Mouse (Mus musculus) retina, adult 2 months (tissue): ENCODE data around the gene Mmp17.

Experiments used
- DNase-seq: peaks from one replicate; pipeline ENCODE4 v3.0.0-alpha.2; 2012; ENCODE audit warnings: low read depth, low spot score

Mmp17 gene

DNA sequence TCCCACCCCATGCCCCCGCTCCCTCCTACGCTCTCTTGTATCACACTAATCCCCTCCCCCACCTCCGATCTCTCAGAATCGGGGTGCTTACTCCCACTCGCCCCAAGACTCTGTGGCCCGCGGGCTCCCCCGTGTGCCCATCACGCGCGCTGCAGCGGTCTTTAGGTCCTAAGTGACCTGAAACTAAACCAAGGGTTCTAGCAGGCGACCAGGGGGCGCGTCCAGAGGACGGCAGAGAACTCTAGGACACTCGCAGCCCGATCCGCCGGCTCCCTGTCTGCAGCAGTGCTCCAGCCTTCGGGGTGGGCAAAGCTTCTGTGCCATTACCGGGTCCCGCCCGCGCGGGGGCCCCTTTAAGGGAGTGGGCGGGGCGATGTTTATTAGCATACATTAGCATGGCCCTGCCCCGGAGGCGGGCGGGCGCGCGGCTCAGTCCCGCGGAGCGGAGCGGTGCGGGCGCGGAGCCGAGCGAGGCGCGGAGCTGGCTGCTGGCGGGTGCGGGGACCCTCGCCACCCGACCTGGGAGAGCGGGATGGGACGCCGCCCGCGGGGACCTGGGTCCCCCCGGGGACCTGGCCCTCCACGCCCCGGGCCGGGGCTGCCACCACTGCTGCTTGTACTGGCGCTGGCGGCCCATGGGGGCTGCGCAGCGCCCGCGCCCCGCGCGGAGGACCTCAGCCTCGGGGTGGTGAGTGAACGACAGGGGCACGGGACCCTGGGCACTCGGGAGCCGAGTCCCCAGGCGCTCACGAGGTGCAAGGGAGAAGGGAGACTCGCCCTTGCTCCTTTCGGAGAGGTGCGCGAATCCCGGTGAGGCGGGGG, at the start of gene Mmp17:
TSS of gene Mmp17 (plus strand) at position 409 of the 822 bp plus-strand sequence.
- DNase-seq, result peak; percentile 71

DNA sequence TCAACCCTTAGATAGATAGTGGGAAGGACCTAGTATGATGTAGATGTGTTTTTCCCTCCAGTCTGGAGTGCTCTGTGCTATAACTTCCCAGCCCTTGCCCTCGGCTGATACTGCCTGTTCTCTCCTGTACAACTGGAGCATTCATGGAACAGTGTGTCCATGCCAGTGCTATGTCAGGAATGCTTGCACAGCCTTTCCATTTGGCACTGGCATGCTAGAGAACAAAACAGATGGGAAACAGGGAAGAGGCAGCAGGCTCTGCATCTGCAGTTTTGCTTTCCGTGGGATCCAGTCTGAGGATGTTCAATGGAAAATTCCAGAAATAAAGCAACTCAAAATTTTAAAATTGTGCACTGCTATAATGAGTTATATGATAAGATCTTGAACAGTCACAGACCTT, 49.5 kb upstream of the Mmp17 start:
- DNase-seq, result no peak

DNA sequence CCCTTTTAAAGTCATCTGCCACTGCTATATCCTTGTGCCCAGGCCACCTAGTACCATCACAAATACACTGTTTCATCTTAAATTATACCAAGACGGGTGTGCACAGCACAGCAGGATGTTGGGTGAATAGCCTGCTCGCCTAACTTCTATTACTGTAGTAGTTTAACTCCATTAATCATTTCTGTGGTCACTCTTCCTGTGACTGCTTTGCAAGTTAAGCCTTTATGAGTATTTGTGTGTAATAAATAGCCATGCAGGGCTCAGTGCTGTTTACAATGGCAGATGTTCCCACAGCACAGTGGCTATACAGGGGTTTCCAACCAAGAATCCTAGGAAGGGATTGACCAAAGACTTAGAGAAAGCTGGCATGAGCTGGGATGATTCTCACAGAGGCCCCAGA, 48.9 kb upstream of the Mmp17 start:
- no peak for DNase-seq

DNA sequence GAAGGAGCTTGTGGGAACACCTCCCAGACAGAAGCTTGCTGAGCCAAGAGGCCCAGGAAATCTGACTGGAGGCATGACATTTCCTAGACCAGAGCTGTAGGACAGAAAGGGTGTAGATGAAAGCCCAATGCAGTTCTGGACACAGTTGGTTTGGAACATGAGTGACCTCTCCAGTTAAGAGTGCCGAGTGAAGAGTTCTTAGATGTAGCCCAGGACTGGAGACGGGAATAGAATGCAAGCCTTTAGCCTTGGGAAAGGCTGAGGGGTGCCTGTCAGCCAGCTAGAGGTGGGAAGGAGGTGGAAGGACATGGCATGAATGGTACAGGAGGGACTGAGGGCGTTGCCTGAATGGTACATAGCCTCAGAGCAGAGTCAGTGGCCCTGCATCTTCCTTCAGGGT, 48.5 kb upstream of the Mmp17 start:
- no peak for DNase-seq

GRCm38 (mm10) chr5:129538826-129539225, 45.1 kb upstream of the Mmp17 start:
- no peak for DNase-seq

DNA sequence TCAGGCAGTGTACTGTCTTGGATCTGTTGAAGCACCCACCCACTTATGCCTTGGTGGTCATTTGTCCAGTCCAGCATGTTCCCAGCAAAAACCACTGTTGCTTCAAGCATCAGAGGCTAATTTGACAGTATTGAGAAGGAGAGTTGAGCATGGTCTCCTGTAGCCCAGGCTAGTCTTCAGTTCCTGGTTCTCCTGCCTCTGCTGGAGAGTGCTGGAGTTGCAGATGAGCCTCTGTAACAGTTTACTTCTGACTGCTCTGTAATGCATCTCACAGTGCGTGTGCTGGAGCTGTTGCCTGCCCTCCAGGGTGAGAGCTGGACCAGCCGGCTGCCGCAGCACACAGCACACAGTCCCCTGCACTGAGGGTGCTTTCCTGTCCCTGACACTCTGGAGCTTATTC, 41.7 kb upstream of the Mmp17 start:
- DNase-seq, result no peak

DNA sequence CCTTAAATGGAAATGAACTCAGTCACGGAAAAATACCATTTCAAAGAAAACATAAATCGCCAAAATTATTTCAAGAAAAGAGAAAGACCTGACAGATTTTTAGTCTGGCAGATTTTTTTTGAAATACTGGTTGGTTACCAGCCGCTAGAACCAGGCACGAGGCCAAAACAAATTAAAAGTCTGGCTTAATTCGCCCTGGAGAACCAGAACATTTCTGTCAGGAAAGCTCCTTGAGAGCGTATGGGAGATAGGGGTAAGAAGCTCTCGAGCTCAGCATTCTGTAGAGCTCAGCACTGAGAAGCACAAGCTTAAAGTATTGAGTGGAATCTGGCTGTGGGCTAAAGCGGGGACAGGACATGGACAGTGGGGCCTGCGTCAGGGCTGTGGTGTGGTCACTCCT, 38.2 kb upstream of the Mmp17 start:
- DNase-seq, result no peak

GRCm38 (mm10) chr5:129549716-129550115, 34.3 kb upstream of the Mmp17 start:
- no peak for DNase-seq

DNA sequence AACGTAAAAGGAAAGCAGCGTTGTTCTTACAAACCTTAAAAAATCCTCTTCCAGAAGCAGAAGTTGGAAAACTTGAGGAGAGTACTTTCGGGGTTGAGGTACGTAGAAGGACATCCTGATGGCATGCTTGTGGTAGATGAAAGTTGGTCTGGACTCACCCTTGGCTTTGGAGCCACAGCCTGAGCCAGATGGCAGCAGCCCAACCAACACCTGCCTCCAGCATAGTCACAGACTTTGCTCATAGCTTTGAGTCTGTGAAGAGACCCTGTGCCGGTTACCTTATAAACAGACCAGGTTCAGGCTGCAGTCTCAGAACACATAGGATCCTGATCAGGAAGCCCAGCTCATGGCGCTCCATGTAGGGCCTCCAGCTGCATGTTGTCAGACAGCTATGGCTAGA, 33.2 kb upstream of the Mmp17 start:
- DNase-seq, result no peak

DNA sequence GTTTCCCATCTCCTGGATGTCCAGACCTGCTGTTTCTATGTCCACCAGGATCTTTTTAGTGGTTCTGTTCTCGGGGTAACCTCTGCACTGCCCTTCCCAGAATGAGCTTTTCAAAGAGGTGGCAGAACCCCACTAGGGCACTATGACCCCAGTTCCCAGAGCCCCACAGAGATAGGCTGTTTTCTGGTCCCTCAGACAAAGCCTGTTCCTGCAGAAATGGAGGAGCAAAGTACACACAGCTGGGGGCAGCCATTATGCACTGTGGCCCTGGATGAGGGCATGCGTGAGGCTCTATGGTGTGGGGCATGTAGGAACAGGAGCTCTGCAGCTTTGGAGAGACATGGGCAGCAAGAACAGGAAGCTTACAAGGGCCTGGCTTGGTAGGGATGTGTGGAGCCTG, 32.0 kb upstream of the Mmp17 start:
- DNase-seq, result no peak

- no peak for DNase-seq
Measured at GRCm38 (mm10) chr5:129553642-129554041, 30.3 kb upstream of the Mmp17 start.

DNA sequence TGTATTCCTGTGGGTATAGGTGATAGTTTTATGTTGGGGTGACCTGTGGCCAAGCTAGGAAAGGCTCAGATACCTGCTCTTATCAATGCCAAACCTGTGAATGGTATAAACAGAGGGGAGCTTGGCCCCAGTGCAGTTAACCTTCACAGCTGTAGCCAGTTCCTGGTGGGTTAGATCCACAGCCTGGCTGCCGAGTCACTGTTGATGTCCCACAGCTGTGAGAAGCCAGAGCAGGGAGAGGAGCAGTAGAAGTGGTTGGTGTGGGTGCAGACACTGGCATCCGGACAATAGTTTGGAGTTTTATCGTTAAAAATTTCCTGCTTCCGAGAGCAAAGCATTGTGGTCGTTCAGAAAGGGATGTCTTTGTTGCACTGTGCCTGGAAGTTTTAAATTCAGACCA, 25.4 kb upstream of the Mmp17 start:
- no peak for DNase-seq

GRCm38 (mm10) chr5:129559283-129559682, 24.7 kb upstream of the Mmp17 start:
- no peak for DNase-seq

DNA sequence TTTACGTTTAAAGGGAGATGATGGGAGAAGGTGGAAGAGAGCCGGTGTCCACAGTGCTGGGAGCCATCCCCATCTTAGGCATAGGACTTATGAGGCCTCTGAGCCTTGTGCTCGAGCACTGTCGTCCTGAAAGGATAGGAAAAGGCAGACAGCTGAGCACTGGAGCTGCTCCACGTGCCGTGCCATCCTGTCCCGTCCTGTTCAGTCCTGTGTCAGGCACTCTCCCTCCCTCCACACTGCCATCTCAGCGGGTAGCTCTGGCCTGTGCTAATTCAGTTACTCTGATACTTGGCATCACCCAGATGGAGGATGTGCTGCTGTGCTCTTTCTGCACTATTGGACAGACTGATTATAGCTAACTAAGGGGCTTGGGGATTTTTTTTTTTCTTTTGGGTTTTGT, 21.6 kb upstream of the Mmp17 start:
- no peak for DNase-seq

DNA sequence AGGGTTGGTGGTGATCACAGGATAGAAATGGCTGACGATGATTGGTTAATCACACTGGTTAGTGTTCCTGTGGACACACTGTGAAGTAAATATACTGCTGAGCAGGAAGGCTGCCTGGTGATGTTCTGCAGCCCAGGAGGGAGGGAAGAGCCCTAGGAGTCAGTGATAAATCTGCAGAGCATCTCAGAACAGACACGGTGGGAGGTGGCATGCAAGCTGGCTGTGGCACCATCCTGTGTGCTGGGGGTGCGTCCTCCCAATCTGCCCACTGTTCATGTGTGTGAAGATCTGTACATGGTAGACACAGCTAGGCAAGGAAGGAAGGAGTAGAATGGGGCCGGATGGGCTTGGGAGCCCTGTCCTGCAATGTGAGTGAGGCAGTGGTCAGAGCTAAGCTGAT, 15.4 kb upstream of the Mmp17 start:
- no peak for DNase-seq

DNA sequence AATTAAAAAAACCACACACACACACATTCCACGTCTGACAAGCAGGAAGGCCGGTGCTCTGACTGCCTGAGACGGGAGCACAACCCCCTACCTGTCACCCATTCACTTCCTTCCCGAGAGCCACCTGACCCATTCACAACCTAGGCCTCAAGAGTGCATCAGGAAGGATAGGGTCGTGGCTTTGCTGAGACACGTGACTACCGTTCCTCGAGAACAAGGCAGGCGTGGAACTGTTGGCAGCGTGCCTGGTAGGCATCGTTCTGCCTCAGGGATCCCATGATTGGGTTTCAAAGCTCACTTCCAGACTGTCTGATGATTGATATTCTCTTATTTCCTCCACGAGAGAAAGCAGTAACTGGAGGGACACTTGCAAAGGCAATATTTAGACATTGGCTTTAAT, 5.8 kb upstream of the Mmp17 start:
- no peak for DNase-seq

- no peak for DNase-seq
Measured at GRCm38 (mm10) chr5:129580046-129580445, 3.9 kb upstream of the Mmp17 start.

DNA sequence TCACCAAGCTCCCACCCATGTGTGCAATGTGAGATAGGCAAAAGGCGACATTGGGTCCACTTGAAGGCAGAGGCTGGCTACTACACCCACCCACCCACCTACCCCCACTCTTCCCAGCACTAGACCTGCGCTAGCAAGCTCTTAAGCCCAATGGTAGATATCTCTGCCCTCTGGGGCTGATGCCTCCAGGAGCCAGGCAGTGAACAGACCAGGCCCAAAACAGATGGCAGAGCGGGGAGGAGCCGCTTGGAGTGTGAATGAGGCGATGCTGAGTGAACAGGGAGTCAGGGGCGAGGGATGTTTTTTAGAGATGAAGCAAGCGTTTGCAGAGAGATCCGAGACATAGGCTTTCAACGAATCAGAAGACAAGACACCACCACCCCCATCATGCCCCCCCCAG, 3.4 kb upstream of the Mmp17 start:
- DNase-seq, result no peak

DNA sequence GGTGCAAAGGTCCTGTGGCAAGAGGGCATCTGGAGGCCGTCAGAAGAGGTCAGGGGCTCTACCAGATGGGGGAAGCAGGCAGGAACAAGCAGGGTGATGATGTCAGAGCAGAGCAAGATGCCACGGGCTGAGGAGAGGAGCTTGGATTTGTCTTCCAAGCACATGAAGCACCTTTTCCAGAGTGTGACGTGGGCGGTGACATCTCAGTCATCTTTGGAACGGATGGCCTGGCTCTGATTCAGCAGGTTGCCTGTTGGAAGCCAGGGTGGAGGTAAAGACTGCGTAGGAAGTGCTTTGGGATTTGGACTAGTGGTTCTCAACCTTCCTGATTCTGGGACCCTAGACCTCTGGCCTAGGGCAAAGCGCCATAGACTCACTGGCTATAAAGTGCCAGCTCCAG, 3.0 kb upstream of the Mmp17 start:
- no peak for DNase-seq

GRCm38 (mm10) chr5:129583331-129583730, 638 bp upstream of the Mmp17 start:
- DNase-seq, result no peak

DNA sequence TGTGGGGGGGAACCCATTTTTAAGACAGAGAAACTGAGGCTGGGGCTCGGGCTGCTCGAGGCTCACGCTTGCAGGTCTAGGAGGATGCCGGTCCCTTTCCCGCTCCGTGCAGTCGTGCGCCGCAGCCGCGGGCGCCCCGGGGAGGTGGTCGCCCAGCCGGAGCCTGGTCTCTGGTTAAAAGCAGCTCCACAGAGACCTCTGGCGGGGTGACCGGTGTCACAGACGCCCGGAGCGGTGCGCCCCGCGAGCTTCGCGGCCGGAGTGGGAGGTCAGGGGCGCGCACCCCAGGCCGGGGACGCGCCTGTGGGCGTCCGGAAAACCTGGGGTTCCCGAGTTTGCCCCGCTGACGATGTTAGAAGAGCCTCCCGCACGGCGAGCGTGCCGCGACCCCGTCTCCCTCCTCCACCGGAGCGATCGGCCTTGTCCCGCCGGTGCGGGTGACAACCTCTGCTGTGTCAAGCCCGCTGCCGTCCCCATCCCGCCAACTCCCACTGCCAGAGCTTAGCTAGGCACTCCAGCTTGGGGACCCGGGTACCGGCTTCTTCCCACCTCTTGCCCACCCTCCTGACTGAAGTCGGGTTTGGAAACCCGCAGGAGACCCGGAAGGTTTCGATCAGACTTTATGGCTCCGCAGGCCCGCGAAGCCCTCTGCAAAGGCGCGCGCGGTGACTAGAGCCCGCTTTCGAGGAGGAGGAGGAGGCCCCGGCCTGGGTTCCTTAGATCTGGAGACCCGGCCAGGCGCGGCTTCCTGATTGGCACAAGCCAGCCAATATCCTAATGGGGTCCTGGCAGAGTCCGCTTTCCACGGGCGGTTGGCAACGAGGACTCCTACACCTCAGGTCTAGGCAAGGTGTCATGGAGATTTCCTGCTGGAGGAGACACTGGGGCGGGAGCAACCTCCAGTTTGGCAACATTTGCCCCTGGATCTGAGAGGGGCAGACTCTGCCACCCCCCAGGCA, 893 bp downstream of the Mmp17 start:
- DNase-seq, result no peak

DNA sequence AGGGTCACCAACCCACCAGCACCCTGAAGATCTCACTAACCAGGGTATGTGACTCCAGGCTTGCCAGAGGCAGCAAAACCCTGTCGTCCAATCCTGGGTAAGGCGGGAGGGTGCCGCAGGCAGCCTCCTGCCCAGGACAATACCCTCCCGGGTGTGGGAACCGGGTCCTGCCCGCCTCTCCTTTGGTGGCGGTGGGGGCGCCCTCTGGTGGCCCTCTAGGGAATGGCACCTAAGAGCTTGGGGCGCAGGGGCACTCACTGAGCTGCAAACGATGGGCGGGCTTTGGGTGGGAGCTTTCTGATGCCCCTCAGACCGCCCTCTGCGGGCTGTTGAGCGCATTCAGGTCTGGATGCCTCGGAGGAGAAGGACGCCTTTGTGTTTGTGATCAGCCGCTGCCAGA, 2.0 kb downstream of the Mmp17 start:
- DNase-seq, result peak; percentile 26

DNA sequence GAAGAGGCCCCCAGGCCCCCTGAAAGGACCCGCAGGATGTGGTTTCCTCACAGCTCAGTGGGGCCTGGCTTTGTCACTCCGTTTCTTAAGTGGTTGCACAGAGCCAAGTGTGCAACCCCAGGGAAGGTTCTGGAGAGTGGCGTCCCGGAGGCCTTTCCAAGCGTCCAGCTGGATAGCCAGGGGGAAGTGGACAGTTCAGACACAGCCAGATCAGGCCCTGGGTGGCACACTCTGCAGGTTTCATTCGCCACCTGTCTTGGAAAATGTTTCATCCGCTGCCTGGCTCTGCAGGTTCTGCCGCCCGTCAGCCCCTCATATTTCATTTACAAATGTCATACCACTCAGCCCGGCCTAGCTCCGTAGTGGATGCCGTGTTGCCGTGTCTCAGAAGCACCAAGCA, 2.5 kb downstream of the Mmp17 start:
- DNase-seq, result no peak
